Mouse (Mus musculus) c-Kit-positive CD71-negative TER-119-negative erythroid progenitor cells, embryonic 14.5 days (primary cell): Measurements from ENCODE around the gene Mag.
A peak's percentile ranks its signal among the peaks of the same experiment; 100 is the strongest.

Experiments used
- DNase-seq: peaks from one replicate; pipeline ENCODE4 v3.0.0-alpha.2; 2013; ENCODE audit warnings: low read depth

The Mag gene

GRCm38 (mm10) chr7:30873083-30873482, 41.6 kb downstream of the Mag start:
- DNase-seq = peak; percentile 44

- no peak for DNase-seq
Observed at GRCm38 (mm10) chr7:30863386-30863785, 51.3 kb downstream of the Mag start.

GRCm38 (mm10) chr7:30861464-30861863, 53.2 kb downstream of the Mag start, which contains the start of gene Ffar1:
Gene Ffar1 (minus strand): TSS chr7:30861564.
- DNase-seq = no peak

- peak; percentile 50 for DNase-seq
Observed at GRCm38 (mm10) chr7:30859635-30860402, 54.9 kb downstream of the Mag start.

- DNase-seq = peak; percentile 74
Observed at GRCm38 (mm10) chr7:30859290-30859634, 55.4 kb downstream of the Mag start.

- DNase-seq = no peak
Observed at GRCm38 (mm10) chr7:30857746-30858145, 56.9 kb downstream of the Mag start.

- DNase-seq = no peak
Observed at GRCm38 (mm10) chr7:30856078-30856477, 58.6 kb downstream of the Mag start, which contains the start of gene Ffar3. Gene Ffar3 (minus strand): TSS chr7:30856178.

GRCm38 (mm10) chr7:30851421-30851820, 63.3 kb downstream of the Mag start:
- DNase-seq = no peak
